Mouse (Mus musculus) intestine, embryonic 15.5 days (tissue): Measurements from ENCODE around the gene Adh7. TPM values are rescaled to one million over a fixed set of nuclear protein-coding genes. Genes with fewer than 3 reads are reported as not detected.

Experiments
- ATAC-seq: fragments of 200-750 bp; cut with Nextera tagmentation; 2 replicates; pipeline ENCODE4 v1.8.0; 2017; ENCODE audit warnings: moderate TSS enrichment, moderate library complexity
- H3K27ac ChIP-seq: fragments of 300-500 bp; sonication (generic); 2 replicates; pipeline ENCODE4 v1.5.1; 2015; ENCODE audit warnings: mild to moderate bottlenecking, inconsistent platforms
- H3K27me3 ChIP-seq: fragments of 300-500 bp; sonication (generic); replicated peaks from 2 replicates; pipeline ENCODE4 v1.6.1; 2015; ENCODE audit warnings: inconsistent platforms
- H3K36me3 ChIP-seq: fragments of 300-500 bp; sonication (generic); 2 replicates; pipeline ENCODE4 v1.6.1; 2015; ENCODE audit warnings: inconsistent platforms
- H3K4me1 ChIP-seq: fragments of 300-500 bp; sonication (generic); replicated peaks from 2 replicates; pipeline ENCODE4 v1.6.1; 2015; ENCODE audit warnings: inconsistent platforms
- H3K4me2 ChIP-seq: fragments of 300-500 bp; sonication (generic); replicated peaks from 2 replicates; pipeline ENCODE4 v1.6.1; 2015; ENCODE audit warnings: mild to moderate bottlenecking, inconsistent platforms
- H3K4me3 ChIP-seq: fragments of 300-500 bp; sonication (generic); replicated peaks from 2 replicates; pipeline ENCODE4 v1.5.1; 2015; ENCODE audit warnings: inconsistent platforms
- H3K9ac ChIP-seq: fragments of 300-500 bp; sonication (generic); 2 replicates; pipeline ENCODE4 v1.6.1; 2015; ENCODE audit warnings: inconsistent platforms
- H3K9me3 ChIP-seq: fragments of 300-500 bp; sonication (generic); 2 replicates; pipeline ENCODE4 v1.6.1; 2016; ENCODE audit warnings: inconsistent platforms
- WGBS: fragments of 180-500 bp; shearing (Covaris S2); methylation state at CpG from one replicate; pipeline ENCODE4 v1.1.7; 2015; 5-methylcytosine and 5-hydroxymethylcytosine counted together
- polyA plus RNA-seq: library from polyadenylated mRNA; unstranded; fragments of >200 nt; fragmentation: Nextera tagmentation; extraction: Ambion mirVana; gene quantifications from 2 replicates; pipeline ENCODE4 v1.2.1, GENCODE M21; 2015

Gene Adh7
- polyA plus RNA-seq, 1 experiment from 2014 or later = 0.30 TPM

- no peaks in the 10 kb centered on the region for H3K4me1 ChIP-seq
- no peak overlapping the region for H3K9ac ChIP-seq
- ATAC-seq = peak; percentile 88
- no peaks in the 10 kb centered on the region for H3K36me3 ChIP-seq
- H3K4me3 ChIP-seq = no peak overlapping the region
- whole genome bisulfite sequencing = 27% methylated on average over 20 of the region's 20 CpGs
- no peaks in the 10 kb centered on the region for H3K9me3 ChIP-seq
- H3K27ac ChIP-seq = no peak overlapping the region
- H3K27me3 ChIP-seq = no peaks in the 10 kb centered on the region
- peak overlapping the region; percentile 53 for H3K4me2 ChIP-seq
These were observed 19.4 kb upstream of the Adh7 start for GRCm38 (mm10) chr3:138197973-138198721.

GRCm38 (mm10) chr3:138198722-138199068 is 18.9 kb upstream of the Adh7 start:
- no peak for ATAC-seq
- no peak overlapping the region for H3K27ac ChIP-seq
- H3K4me3 ChIP-seq = no peak overlapping the region

DNA sequence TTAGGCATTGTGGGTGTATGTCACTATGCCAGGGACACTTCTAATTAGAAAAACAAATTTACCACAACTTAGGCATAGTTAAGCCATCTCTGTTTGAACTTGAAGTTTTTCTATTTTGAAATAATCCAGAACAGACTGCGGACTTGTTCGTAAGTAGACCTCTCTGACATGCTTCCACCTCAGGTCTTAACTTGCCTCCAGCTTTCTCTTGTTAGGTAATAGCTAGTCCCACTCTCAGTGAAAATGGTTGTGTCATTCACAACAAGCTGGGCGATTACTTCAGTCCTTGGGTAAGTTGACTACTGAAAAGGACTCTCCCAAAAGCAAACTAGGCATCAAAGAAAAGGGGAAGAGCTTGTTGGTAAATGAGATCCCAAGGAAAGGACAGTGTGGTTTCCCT is 8.7 kb upstream of the Adh7 start:
- ATAC-seq = no peak
- H3K27ac ChIP-seq = no peak overlapping the region

More at GRCm38 (mm10) chr3:138198722-138199068, 18.9 kb upstream of the Adh7 start:
- peak overlapping the region; percentile 53; the same call in 1 of the 2 replicates for H3K4me2 ChIP-seq
- no peak overlapping the region for H3K9ac ChIP-seq
- no peaks in the 10 kb centered on the region for H3K9me3 ChIP-seq
- no peaks in the 10 kb centered on the region for H3K36me3 ChIP-seq
- no peaks in the 10 kb centered on the region for H3K27me3 ChIP-seq
- WGBS = 77% methylated on average over 7 of the region's 7 CpGs
- no peaks in the 10 kb centered on the region for H3K4me1 ChIP-seq

GRCm38 (mm10) chr3:138210432-138211075 is 7.0 kb upstream of the Adh7 start:
- ATAC-seq = no peak
- WGBS = 81% methylated on average over 5 of the region's 5 CpGs

More for the DNA sequence above, 8.7 kb upstream of the Adh7 start:
- Histone ChIP-seq H3K9ac (no peak overlapping the region), H3K4me2 (no peak overlapping the region), H3K27me3 (no peaks in the 10 kb centered on the region), H3K4me3 (no peak overlapping the region), H3K4me1 (no peaks in the 10 kb centered on the region), H3K36me3 (no peaks in the 10 kb centered on the region), H3K9me3 (no peaks in the 10 kb centered on the region)
- WGBS = 91% methylated on average over 3 of the region's 3 CpGs

GRCm38 (mm10) chr3:138212431-138212951 is 5.1 kb upstream of the Adh7 start:
- WGBS = 94% methylated on average over 4 of the region's 4 CpGs
- Histone ChIP-seq H3K9ac (no peak overlapping the region), H3K9me3 (no peaks in the 10 kb centered on the region), H3K4me1 (no peaks in the 10 kb centered on the region), H3K27me3 (no peaks in the 10 kb centered on the region), H3K36me3 (no peaks in the 10 kb centered on the region), H3K4me2 (no peak overlapping the region), H3K27ac (no peak overlapping the region), H3K4me3 (no peak overlapping the region)
- no peak for ATAC-seq

More at GRCm38 (mm10) chr3:138210432-138211075, 7.0 kb upstream of the Adh7 start:
- H3K4me2 ChIP-seq = no peak overlapping the region
- no peaks in the 10 kb centered on the region for H3K4me1 ChIP-seq
- H3K36me3 ChIP-seq = no peaks in the 10 kb centered on the region
- no peak overlapping the region for H3K4me3 ChIP-seq
- no peak overlapping the region for H3K27ac ChIP-seq
- H3K9me3 ChIP-seq = no peaks in the 10 kb centered on the region
- H3K27me3 ChIP-seq = no peaks in the 10 kb centered on the region
- H3K9ac ChIP-seq = no peak overlapping the region

GRCm38 (mm10) chr3:138215395-138215989 is 2.1 kb upstream of the Adh7 start:
- no peak overlapping the region for H3K27ac ChIP-seq
- no peaks in the 10 kb centered on the region for H3K9me3 ChIP-seq
- no peak overlapping the region for H3K4me2 ChIP-seq
- no peaks in the 10 kb centered on the region for H3K27me3 ChIP-seq
- H3K4me3 ChIP-seq = no peak overlapping the region
- 50% methylated on average over 11 of the region's 11 CpGs for WGBS
- ATAC-seq = no peak
- no peaks in the 10 kb centered on the region for H3K36me3 ChIP-seq
- no peak overlapping the region for H3K9ac ChIP-seq
- no peaks in the 10 kb centered on the region for H3K4me1 ChIP-seq

- Histone ChIP-seq H3K9ac (no peak overlapping the region), H3K9me3 (no peaks in the 10 kb centered on the region), H3K27ac (no peak overlapping the region), H3K4me3 (no peak overlapping the region), H3K27me3 (no peaks in the 10 kb centered on the region), H3K36me3 (no peaks in the 10 kb centered on the region), H3K4me2 (no peak overlapping the region), H3K4me1 (no peaks in the 10 kb centered on the region)
- no peak for ATAC-seq
- WGBS = 75% methylated on average over 8 of the region's 8 CpGs
These were observed 1.5 kb upstream of the Adh7 start for GRCm38 (mm10) chr3:138216091-138216490.

DNA sequence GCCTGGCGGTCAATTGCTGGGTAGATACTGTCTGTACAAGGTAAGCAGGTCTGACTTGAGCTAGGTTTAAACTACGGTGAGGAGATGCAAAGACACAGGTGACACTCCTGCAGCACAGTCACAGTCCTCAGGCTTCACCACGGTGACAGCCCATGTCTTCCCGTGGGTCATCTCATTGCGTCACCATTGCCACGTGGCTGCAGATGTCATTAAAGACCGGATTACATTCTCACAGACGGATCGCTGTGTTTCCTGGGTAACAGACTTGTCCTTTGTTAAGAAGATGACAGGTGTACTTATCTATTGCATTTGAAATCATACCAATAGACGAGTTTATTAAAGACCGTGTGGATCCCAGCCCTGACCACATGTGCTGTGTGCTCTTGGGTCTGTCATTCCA is 3.6 kb downstream of the Adh7 start:
- H3K36me3 ChIP-seq = no peaks in the 10 kb centered on the region
- no peak overlapping the region for H3K9ac ChIP-seq
- 89% methylated on average over 11 of the region's 11 CpGs for WGBS
- no peak for ATAC-seq
- no peaks in the 10 kb centered on the region for H3K27me3 ChIP-seq
- no peak overlapping the region for H3K4me3 ChIP-seq
- no peak overlapping the region for H3K4me2 ChIP-seq
- no peak overlapping the region for H3K27ac ChIP-seq
- H3K4me1 ChIP-seq = no peaks in the 10 kb centered on the region
- no peaks in the 10 kb centered on the region for H3K9me3 ChIP-seq

GRCm38 (mm10) chr3:138222511-138222910 is 5.0 kb downstream of the Adh7 start:
- no peak overlapping the region for H3K4me3 ChIP-seq
- H3K27ac ChIP-seq = no peak overlapping the region
- H3K9ac ChIP-seq = no peak overlapping the region
- H3K4me2 ChIP-seq = no peak overlapping the region
- 61% methylated on average over 4 of the region's 4 CpGs for WGBS
- H3K9me3 ChIP-seq = no peaks in the 10 kb centered on the region
- peak; percentile 54 for ATAC-seq
- H3K27me3 ChIP-seq = no peaks in the 10 kb centered on the region
- no peaks in the 10 kb centered on the region for H3K4me1 ChIP-seq
- H3K36me3 ChIP-seq = no peaks in the 10 kb centered on the region

- no peak overlapping the region for H3K4me3 ChIP-seq
- no peaks in the 10 kb centered on the region for H3K27me3 ChIP-seq
- H3K27ac ChIP-seq = no peak overlapping the region
- no peak overlapping the region for H3K4me2 ChIP-seq
- no peak overlapping the region for H3K9ac ChIP-seq
- ATAC-seq = peak; percentile 77
- no peaks in the 10 kb centered on the region for H3K36me3 ChIP-seq
- 56% methylated on average over 5 of the region's 5 CpGs for WGBS
- H3K4me1 ChIP-seq = no peaks in the 10 kb centered on the region
- H3K9me3 ChIP-seq = no peaks in the 10 kb centered on the region
These were observed 5.4 kb downstream of the Adh7 start for GRCm38 (mm10) chr3:138222952-138223351.

DNA sequence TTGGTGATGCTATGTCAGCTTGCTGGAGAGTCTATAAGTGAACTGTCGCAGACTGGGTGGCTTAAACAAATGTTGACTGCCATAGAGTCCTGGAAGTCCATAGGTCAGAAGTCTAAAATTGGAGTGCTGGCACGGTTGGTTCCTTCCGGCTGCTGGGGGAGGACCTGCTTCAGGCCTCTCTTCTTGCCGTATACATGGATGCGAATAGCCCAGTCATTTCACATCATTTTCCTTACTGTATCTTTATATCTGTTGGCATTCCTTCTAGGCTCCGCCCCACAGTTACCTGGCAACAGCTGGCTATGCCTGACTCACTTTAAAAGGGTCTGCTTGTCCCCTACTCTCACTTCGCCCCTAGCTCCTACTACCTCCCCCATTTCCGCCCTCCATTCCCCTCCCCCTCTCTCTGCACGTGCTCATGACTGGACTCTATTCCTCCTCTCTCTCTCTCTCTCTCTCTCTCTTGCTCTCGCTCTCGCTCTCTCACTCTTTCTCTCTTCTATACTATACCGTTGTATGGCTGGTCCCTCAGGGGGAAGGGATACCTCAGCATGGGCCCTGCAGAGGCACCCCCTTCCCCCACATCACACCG is 6.9 kb downstream of the Adh7 start:
- no peaks in the 10 kb centered on the region for H3K9me3 ChIP-seq
- ATAC-seq = no peak
- H3K9ac ChIP-seq = no peak overlapping the region
- H3K4me1 ChIP-seq = no peaks in the 10 kb centered on the region
- H3K36me3 ChIP-seq = no peaks in the 10 kb centered on the region
- no peak overlapping the region for H3K4me3 ChIP-seq
- H3K4me2 ChIP-seq = no peak overlapping the region
- H3K27me3 ChIP-seq = no peaks in the 10 kb centered on the region
- no peak overlapping the region for H3K27ac ChIP-seq
- WGBS = 85% methylated on average over 13 of the region's 13 CpGs

DNA sequence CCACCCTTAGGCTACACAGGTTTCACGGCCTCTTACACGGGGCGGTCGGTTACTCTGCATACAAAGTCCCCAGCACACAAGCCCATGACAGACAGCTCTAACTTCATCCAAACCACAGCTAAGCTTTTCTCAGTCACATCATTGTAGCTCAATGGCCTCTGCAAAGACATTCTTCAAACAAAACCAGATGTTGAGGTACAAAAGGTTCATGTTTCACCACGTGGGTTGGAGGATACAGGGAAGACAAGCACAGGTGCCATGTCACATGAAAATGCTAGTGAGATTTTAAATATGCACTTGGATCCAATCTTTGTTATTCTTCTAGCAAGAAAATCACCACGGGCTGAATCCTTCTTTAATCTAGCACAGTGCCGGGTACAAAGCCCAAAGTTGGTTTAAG is 7.8 kb downstream of the Adh7 start:
- WGBS = 81% methylated on average over 6 of the region's 7 CpGs
- 0 out of 2 replicates have a peak, but pooled peaks have one; percentile 2 for ATAC-seq
- Histone ChIP-seq H3K27me3 (no peaks in the 10 kb centered on the region), H3K9me3 (no peaks in the 10 kb centered on the region), H3K4me3 (no peak overlapping the region), H3K27ac (no peak overlapping the region), H3K36me3 (no peaks in the 10 kb centered on the region), H3K9ac (no peak overlapping the region), H3K4me2 (no peak overlapping the region), H3K4me1 (no peaks in the 10 kb centered on the region)
